Mouse (Mus musculus): ENCODE data around the gene Ccm2l.

DNA sequence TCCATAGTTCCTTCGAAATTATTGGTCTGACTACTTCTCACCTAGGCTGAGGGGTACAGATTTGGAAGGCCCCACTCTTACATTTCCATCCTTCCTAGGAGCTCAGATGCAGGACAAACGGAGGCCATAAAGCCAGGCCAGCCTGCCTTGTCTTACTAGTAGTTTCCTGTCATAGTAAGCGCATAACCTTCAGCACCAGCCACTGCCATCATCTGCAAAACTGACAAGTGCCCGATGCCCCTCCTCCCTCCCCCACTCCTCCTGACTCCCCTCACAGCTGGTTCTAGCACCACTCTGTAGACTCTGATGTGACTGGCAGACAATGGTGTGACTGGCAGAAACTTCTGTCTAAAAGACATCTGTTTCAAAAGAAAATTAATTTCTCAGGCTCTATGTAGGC is 20.4 kb downstream of the Ccm2l start:
- TF ChIP-seq GATA1 (IDR thresholded peaks at IDR 0.05; ENCODE audit: borderline replicate concordance, low read length) (no peak), FLI1 (IDR thresholded peaks at IDR 0.05; ENCODE audit: low read length) (no peak)
